Mouse (Mus musculus) induced T-regulatory cell, adult 2 months (primary cell): ENCODE results near the gene Jade2.

Source experiments
- DNase-seq: peaks from one replicate; pipeline ENCODE4 v3.0.0-alpha.2; 2012; ENCODE audit warnings: low read depth

The Jade2 gene

DNA sequence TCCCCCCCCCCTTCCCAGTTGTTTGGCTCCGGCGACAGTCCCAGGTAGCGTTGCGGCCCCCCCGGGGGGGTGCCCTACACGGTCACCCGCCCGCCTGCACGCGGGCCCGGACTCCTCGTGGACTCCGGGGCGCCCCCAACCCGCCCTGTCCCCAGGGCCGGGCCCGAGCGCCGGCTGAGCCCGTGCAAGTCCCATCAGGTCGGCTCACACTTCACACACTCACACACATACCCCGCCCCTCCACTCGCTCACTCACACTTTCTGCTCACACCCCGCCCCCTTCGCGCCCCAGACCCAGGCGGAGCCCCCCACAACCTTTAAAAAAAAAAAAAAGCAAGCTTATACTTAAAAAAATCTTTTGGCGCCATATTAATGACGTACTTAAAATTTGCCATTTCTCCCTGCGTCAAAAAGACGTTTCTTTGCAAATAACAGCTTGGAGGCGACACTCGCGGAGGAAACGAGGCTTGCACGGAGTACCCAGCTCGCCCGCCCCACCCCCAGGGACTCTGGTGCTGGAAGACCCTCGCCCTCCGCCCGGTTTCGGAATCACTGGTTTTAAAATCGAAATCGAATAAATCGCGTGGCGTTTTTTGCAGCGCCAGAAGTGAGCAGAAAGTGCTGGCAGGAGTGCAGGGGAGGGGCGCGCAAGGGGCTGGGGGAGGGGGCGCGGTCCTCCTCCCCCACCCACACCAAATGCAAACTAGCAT lies 520 bp upstream of the Jade2 start:
- peak; percentile 92 for DNase-seq

- DNase-seq: peak; percentile 79
Observed at GRCm38 (mm10) chr11:51856616-51857080, 805 bp downstream of the Jade2 start.

DNA sequence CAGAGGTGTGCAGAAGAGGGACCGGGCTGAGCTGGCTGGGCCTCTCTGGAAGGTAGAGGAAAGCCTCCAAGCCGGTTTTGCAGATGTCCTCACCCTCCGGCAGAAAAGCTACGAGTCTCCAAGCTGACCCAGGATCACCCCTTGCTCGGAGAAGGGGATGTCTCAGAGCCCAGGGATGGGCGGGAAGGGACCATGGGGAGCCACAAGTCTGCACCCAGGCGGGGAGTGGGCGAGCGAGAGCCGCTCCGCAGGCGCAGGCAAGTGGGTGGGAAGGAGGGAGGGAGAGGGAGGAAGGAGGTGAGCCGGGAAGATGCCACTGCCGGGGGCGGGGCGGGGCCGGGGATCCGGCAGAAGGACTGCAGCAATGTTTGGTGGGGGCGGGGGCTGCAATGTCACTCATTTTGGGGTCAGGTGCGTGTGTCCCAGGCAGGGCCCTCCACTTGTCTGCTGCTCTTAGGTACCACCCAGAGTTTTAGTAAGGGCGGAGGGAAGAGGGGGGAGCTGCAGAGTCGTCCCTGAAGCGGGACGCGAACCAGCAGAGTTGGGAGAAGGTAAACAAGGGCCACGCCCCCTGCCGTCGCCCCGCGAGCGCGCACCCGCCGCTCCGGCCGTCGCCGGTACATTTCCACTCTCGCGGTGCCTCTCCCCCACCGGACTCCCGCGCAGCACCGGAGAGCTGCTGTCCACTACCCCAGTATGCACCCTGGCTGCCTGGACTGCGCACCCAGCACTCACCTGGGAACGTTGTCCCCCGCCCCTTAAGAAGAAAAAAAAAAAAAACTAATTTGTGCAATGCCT lies 1.4 kb downstream of the Jade2 start:
- peak; percentile 83 for DNase-seq

DNA sequence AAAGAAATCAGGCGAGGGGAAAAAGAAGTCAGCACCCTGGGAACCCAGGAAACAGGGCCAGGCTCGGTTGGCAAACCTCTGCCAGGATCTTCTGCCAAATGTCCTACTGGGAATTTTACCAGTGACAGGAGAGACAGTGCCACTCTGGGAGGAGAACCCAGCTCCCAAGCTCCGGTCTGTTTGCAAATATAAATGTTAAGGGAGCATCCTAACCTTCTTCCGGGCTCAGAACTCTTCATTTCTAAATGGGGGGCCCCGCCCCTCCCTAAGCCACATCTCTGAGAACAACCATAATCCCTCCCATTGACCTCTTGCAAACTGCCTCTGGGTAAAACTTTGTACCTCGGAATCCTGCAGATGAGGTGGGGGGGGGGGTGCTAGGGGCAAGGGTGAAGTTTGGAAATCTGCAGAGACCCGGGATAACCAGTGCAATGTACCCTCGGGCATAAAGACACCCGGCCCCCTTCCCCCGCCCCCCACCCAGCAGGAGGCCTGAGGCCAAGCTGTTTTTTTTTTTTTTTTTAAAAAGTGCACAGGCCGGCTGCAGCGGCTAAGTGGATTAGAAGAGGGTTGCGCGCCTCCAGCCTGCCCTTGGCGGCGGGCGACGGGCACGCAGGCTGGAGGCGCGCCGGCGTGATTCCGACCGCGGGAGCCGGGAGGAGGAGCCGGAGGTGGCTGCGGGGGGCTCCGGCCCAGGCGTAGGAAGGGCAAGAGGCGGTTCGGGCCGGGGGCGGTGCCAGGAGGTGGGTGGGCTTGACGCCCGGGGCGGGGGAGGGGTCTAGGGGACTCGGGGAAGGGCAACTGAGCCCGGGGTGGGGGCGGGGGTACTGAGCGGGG lies 2.3 kb downstream of the Jade2 start:
- peak; percentile 87 for DNase-seq

GRCm38 (mm10) chr11:51852595-51852994 lies 4.9 kb downstream of the Jade2 start:
- DNase-seq: no peak

GRCm38 (mm10) chr11:51852091-51852521 lies 5.3 kb downstream of the Jade2 start:
- no peak for DNase-seq

- DNase-seq: no peak
Observed at GRCm38 (mm10) chr11:51850741-51851330, 6.6 kb downstream of the Jade2 start.

- no peak for DNase-seq
Observed at GRCm38 (mm10) chr11:51848324-51848723, 9.1 kb downstream of the Jade2 start.

DNA sequence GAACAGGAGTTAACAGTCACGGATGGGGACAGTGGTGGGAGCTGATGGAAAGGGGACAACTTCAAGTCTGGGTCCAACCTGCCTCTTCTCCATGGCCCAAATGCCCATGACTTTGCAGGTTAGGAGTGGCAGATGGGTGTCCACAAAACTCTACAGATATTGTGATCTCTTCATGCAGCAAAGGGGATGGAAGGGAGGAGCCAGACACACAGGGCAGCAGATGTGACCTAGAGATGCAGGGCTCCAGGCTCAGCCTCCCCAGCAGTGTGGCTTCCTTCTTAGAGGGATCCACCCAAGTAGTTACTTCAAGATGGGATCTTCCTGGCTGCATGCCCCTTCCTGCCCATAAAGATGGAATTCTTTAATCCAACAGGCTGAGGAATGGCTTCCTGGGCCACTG lies 9.6 kb downstream of the Jade2 start:
- no peak for DNase-seq

- DNase-seq: no peak
Observed at GRCm38 (mm10) chr11:51845981-51846883, 11.2 kb downstream of the Jade2 start.

GRCm38 (mm10) chr11:51844529-51845098 lies 12.8 kb downstream of the Jade2 start:
- DNase-seq: peak; percentile 38

DNA sequence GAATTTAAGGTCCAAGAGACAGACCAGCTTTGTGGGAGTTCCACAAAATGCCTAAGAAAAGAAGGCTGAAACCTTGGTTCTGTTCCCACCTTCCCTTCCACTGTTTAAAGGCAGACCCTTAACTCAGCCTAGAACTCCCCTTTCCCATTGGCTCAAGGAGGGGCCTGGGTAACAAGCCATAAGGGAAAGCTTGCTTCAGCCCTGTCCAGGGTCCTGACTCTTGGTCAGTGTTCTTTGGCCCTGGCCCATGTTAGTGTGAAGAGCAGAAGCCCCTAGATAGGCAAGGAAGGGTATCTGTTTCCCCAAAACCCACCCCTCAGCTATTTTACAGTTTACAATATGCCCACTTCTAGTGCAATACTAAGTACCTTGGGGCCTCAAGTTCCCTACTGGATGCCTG lies 13.6 kb downstream of the Jade2 start:
- DNase-seq: no peak

DNA sequence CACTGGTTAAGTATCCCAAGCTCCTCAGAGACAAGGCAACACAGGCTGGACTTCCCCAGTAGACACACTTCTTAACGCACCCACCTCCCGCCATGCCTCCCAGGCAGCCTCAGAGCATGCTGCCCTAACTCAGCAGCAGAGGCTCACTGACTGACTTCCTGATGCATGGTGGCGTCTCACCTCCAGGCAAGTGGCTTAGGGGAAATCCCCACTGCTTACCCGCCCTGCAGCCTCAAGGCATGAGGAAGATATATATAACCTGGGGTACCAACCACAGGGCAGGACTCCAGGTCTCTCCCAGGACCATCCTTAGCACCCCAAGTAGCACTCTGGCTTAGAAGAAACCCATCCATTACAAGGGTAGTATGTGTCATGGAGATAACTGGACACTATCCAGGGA lies 14.3 kb downstream of the Jade2 start:
- DNase-seq: peak; percentile 83

DNA sequence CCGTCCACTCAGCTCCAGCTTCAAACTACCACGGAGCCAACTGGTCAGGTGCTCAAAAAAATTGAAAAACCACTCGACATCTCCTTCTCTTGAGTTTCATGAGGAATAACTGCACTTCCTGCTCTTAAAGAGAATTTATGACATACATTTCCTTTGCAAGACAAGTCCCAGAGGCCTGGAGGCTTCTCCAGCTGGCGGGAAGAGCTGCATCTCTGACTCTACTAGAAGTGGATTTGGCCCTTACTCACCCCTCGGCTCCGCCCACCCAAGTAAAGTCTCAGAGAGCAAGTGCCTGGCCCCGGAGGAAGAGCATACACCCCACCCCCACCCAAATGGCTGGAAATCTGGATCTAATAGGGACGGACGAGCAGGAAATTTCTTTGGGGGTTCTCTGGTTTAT lies 16.3 kb downstream of the Jade2 start:
- no peak for DNase-seq

GRCm38 (mm10) chr11:51840657-51841056 lies 16.8 kb downstream of the Jade2 start:
- no peak for DNase-seq

- DNase-seq: no peak
Observed at GRCm38 (mm10) chr11:51839973-51840372, 17.5 kb downstream of the Jade2 start.

DNA sequence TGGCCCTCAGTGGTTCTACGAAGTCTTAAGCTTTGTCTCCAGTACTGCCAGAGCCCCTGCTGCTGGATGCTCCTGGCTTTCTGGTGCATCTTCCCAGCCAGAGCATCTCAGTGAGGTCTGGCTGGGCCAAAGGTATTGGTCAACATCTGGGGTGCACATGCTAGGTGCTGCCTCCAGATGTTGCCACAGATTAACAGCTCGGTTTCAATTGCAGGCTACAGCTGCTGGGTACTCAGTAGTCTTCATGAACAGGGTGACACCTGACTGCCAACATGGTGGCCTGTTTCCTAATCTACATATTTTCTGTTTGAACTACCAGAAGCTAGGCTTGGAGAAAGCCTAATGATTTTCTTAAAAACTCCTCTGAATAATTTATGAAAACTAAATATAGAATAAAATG lies 18.3 kb downstream of the Jade2 start:
- DNase-seq: no peak

DNA sequence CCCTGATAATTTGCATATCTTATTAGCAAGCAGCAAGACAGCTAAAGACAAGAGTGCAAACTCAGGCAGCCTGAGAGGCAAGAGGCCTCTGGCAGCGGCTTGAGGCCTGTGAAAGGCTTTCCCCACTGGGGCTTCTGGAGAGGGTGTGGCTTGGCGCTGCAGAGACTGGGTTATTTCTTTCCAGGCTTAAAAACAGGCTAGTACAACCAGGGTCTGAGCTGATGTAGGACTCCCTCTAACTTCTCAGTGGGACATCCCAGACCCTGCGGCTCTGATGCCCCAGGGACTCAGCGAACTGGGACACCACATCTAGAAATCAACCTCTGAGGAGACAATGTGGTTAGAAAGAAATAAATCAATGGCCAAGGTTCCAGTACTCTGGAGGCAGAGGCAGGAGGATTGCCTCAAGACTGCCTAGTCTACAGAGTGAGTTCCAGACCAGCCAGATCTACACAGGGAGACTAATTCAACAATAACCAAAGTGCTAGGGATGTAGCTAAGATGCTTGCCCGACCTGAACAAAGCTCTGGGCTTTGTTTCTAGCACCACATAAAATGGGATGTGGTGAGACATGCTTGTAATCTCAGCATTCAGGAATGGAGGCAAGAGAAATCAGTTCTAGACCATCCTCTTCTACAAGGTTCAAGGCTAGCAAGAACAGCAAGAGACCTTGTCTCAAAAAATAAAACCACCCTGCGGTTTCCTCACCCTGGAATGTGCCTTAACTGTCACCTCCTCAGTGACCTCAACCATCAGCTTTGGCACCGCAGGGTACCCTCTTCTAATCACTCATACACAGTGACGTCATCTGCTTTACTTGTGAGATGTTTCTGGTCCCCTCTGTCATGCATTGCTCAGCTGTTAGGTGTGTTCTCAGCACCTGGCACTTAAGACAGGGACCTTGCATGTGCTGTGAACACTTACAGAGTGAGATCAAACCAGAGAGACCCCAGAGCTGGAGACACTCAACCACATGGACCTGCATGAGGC lies 20.0 kb downstream of the Jade2 start:
- peak; percentile 64 for DNase-seq

DNA sequence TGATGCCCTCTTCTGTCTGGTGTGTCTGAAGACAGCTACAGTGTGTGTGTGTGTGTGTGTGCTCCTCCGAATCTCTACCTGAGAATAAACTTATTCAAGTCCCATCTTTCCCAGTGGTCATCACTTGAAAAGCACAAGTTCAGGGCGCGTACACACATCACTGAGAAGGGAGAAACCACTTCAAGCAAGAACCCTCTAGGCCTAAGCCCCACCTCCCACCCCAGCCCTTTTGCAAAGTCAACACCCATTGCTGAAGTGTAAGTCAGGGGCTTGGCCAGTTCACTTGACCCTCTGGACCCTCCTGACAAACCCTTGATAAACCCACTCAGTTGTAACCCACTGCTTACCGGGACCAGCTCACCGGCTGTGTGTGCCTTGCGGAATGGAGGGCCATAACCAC lies 20.9 kb downstream of the Jade2 start:
- DNase-seq: no peak
